Mouse (Mus musculus): ENCODE data around the gene Hnrnpab. TPM values are rescaled to one million over a fixed set of nuclear protein-coding genes. Genes with fewer than 3 reads are reported as not detected.
"Not testable (repeated sequence)": the region's sequence is repeated elsewhere in the genome, so short reads cannot be mapped to it uniquely, and the experiment has no call there.

The Hnrnpab gene
- polyA plus RNA-seq, 1 experiment from 2014 or later = 329 TPM

- H3K9ac ChIP-seq (replicated peaks; ENCODE audit: low read depth, low read length) = peak overlapping the region; percentile 41; the same call in 1 of the 2 replicates
These were observed 9.0 kb upstream of the Hnrnpab start for GRCm38 (mm10) chr11:51615601-51616000.

GRCm38 (mm10) chr11:51615129-51615528, 8.5 kb upstream of the Hnrnpab start:
- 53% methylated on average over 7 of the region's 7 CpGs for WGBS

More at GRCm38 (mm10) chr11:51615601-51616000, 9.0 kb upstream of the Hnrnpab start:
- Histone ChIP-seq H3K4me3 (ENCODE audit: low read depth, low read length) (peak overlapping the region; percentile 25), H3K27me3 (ENCODE audit: control insufficient read depth, insufficient read depth, low read length) (no peaks in the 10 kb centered on the region), H3K27ac (ENCODE audit: low read depth, low read length) (no peak overlapping the region), H3K4me2 (ENCODE audit: low read depth, low read length) (peak overlapping the region; percentile 53), H3K4me1 (ENCODE audit: control insufficient read depth, insufficient read depth, low read length) (peaks cover 9% of the 10 kb centered on the region), H3K9me3 (ENCODE audit: control insufficient read depth, low read length) (no peaks in the 10 kb centered on the region), H3K36me3 (ENCODE audit: control insufficient read depth, insufficient read depth, low read length) (no peaks in the 10 kb centered on the region)
- no peak for ATAC-seq (ENCODE audit: low read depth)
- WGBS = 7% methylated on average over 14 of the region's 14 CpGs

GRCm38 (mm10) chr11:51614256-51614655, 7.6 kb upstream of the Hnrnpab start:
- 86% methylated on average over 8 of the region's 8 CpGs for WGBS
- Histone ChIP-seq H3K36me3 (ENCODE audit: control insufficient read depth, insufficient read depth, low read length) (no peaks in the 10 kb centered on the region), H3K4me1 (ENCODE audit: control insufficient read depth, insufficient read depth, low read length) (0 out of 2 replicates have a peak, but pooled peaks cover 4% of the 10 kb centered on the region), H3K9ac (replicated peaks; ENCODE audit: low read depth, low read length) (no peak overlapping the region), H3K4me2 (ENCODE audit: low read depth, low read length) (no peak overlapping the region), H3K27ac (ENCODE audit: low read depth, low read length) (no peak overlapping the region), H3K27me3 (ENCODE audit: control insufficient read depth, insufficient read depth, low read length) (no peaks in the 10 kb centered on the region), H3K4me3 (ENCODE audit: low read depth, low read length) (no peak overlapping the region), H3K9me3 (ENCODE audit: control insufficient read depth, low read length) (no peaks in the 10 kb centered on the region)
- no peak for ATAC-seq (ENCODE audit: low read depth)

More at GRCm38 (mm10) chr11:51615129-51615528, 8.5 kb upstream of the Hnrnpab start:
- Histone ChIP-seq H3K27ac (ENCODE audit: low read depth, low read length) (no peak overlapping the region), H3K27me3 (ENCODE audit: control insufficient read depth, insufficient read depth, low read length) (no peaks in the 10 kb centered on the region), H3K36me3 (ENCODE audit: control insufficient read depth, insufficient read depth, low read length) (no peaks in the 10 kb centered on the region), H3K9ac (replicated peaks; ENCODE audit: low read depth, low read length) (peak overlapping the region; percentile 41; the same call in 1 of the 2 replicates), H3K4me1 (ENCODE audit: control insufficient read depth, insufficient read depth, low read length) (peaks cover 4% of the 10 kb centered on the region), H3K4me2 (ENCODE audit: low read depth, low read length) (peak overlapping the region; percentile 53), H3K9me3 (ENCODE audit: control insufficient read depth, low read length) (no peaks in the 10 kb centered on the region), H3K4me3 (ENCODE audit: low read depth, low read length) (peak overlapping the region; percentile 25; the same call in 1 of the 2 replicates)
- no peak for ATAC-seq (ENCODE audit: low read depth)

GRCm38 (mm10) chr11:51609940-51610339, 3.3 kb upstream of the Hnrnpab start:
- not testable (repeated sequence) for H3K9ac ChIP-seq (replicated peaks; ENCODE audit: low read depth, low read length); H3K4me1 ChIP-seq (ENCODE audit: control insufficient read depth, insufficient read depth, low read length); H3K4me2 ChIP-seq (ENCODE audit: low read depth, low read length); H3K4me3 ChIP-seq (ENCODE audit: low read depth, low read length); H3K36me3 ChIP-seq (ENCODE audit: control insufficient read depth, insufficient read depth, low read length); H3K27me3 ChIP-seq (ENCODE audit: control insufficient read depth, insufficient read depth, low read length); H3K9me3 ChIP-seq (ENCODE audit: control insufficient read depth, low read length); H3K27ac ChIP-seq (ENCODE audit: low read depth, low read length); ATAC-seq (ENCODE audit: low read depth)
- WGBS = 81% methylated on average over 5 of the region's 5 CpGs

- Histone ChIP-seq H3K4me2 (ENCODE audit: low read depth, low read length) (no peak overlapping the region), H3K4me1 (ENCODE audit: control insufficient read depth, insufficient read depth, low read length) (peaks cover 12% of the 10 kb centered on the region), H3K9ac (replicated peaks; ENCODE audit: low read depth, low read length) (no peak overlapping the region), H3K36me3 (ENCODE audit: control insufficient read depth, insufficient read depth, low read length) (peaks cover 10% of the 10 kb centered on the region; the same call in 1 of the 2 replicates), H3K4me3 (ENCODE audit: low read depth, low read length) (no peak overlapping the region), H3K9me3 (ENCODE audit: control insufficient read depth, low read length) (no peaks in the 10 kb centered on the region), H3K27me3 (ENCODE audit: control insufficient read depth, insufficient read depth, low read length) (no peaks in the 10 kb centered on the region), H3K27ac (ENCODE audit: low read depth, low read length) (no peak overlapping the region)
- no peak for ATAC-seq (ENCODE audit: low read depth)
- 85% methylated on average over 3 of the region's 3 CpGs for WGBS
These were observed 2.7 kb upstream of the Hnrnpab start for GRCm38 (mm10) chr11:51609266-51609909.

- ATAC-seq (ENCODE audit: low read depth) = peak; percentile 56
- 8% methylated on average over 15 of the region's 15 CpGs for WGBS
- H3K4me2 ChIP-seq (ENCODE audit: low read depth, low read length) = peak overlapping the region; percentile 81
- peaks cover 13% of the 10 kb centered on the region for H3K4me1 ChIP-seq (ENCODE audit: control insufficient read depth, insufficient read depth, low read length)
- no peaks in the 10 kb centered on the region for H3K9me3 ChIP-seq (ENCODE audit: control insufficient read depth, low read length)
- H3K27me3 ChIP-seq (ENCODE audit: control insufficient read depth, insufficient read depth, low read length) = no peaks in the 10 kb centered on the region
- H3K36me3 ChIP-seq (ENCODE audit: control insufficient read depth, insufficient read depth, low read length) = peaks cover 31% of the 10 kb centered on the region
- H3K4me3 ChIP-seq (ENCODE audit: low read depth, low read length) = peak overlapping the region; percentile 98
- H3K27ac ChIP-seq (ENCODE audit: low read depth, low read length) = peak overlapping the region; percentile 93
- peak overlapping the region; percentile 99 for H3K9ac ChIP-seq (replicated peaks; ENCODE audit: low read depth, low read length)
These were observed 570 bp upstream of the Hnrnpab start for GRCm38 (mm10) chr11:51607096-51607738.

GRCm38 (mm10) chr11:51605602-51606446, 823 bp downstream of the Hnrnpab start:
- Histone ChIP-seq H3K4me3 (ENCODE audit: low read depth, low read length) (peak overlapping the region; percentile 98), H3K9ac (replicated peaks; ENCODE audit: low read depth, low read length) (peak overlapping the region; percentile 99), H3K27me3 (ENCODE audit: control insufficient read depth, insufficient read depth, low read length) (no peaks in the 10 kb centered on the region), H3K4me2 (ENCODE audit: low read depth, low read length) (peak overlapping the region; percentile 61), H3K27ac (ENCODE audit: low read depth, low read length) (peak overlapping the region; percentile 93), H3K4me1 (ENCODE audit: control insufficient read depth, insufficient read depth, low read length) (peaks cover 13% of the 10 kb centered on the region), H3K36me3 (ENCODE audit: control insufficient read depth, insufficient read depth, low read length) (peaks cover 45% of the 10 kb centered on the region), H3K9me3 (ENCODE audit: control insufficient read depth, low read length) (no peaks in the 10 kb centered on the region)
- under 1% methylated on average over 79 of the region's 81 CpGs for WGBS
- ATAC-seq (ENCODE audit: low read depth) = peak; percentile 54

GRCm38 (mm10) chr11:51602253-51602652, 4.4 kb downstream of the Hnrnpab start:
- no peak overlapping the region for H3K4me2 ChIP-seq (ENCODE audit: low read depth, low read length)
- H3K27ac ChIP-seq (ENCODE audit: low read depth, low read length) = no peak overlapping the region
- no peaks in the 10 kb centered on the region for H3K9me3 ChIP-seq (ENCODE audit: control insufficient read depth, low read length)
- no peak overlapping the region for H3K4me3 ChIP-seq (ENCODE audit: low read depth, low read length)
- peaks cover 11% of the 10 kb centered on the region for H3K4me1 ChIP-seq (ENCODE audit: control insufficient read depth, insufficient read depth, low read length)
- no peaks in the 10 kb centered on the region for H3K27me3 ChIP-seq (ENCODE audit: control insufficient read depth, insufficient read depth, low read length)
- 88% methylated on average over 3 of the region's 3 CpGs for WGBS
- H3K9ac ChIP-seq (replicated peaks; ENCODE audit: low read depth, low read length) = no peak overlapping the region
- no peak for ATAC-seq (ENCODE audit: low read depth)
- H3K36me3 ChIP-seq (ENCODE audit: control insufficient read depth, insufficient read depth, low read length) = peaks cover 80% of the 10 kb centered on the region
